Mouse (Mus musculus) MEL (cell line): Measurements from ENCODE around the gene Ssh2.

Experiments used
- BHLHE40 ChIP-seq: IDR thresholded peaks from 2 replicates; pipeline ENCODE4 v1.6.1; 2012; ENCODE audit warnings: low read depth, mild to moderate bottlenecking, inconsistent platforms, low read length, improper control_type of control experiment, borderline replicate concordance
- CHD2 ChIP-seq: IDR thresholded peaks from 2 replicates; pipeline ENCODE4 v1.6.1; 2011; ENCODE audit warnings: low read length, improper control_type of control experiment
- CTCF ChIP-seq, 3 experiments: IDR thresholded peaks in 2 of 3; conservative IDR thresholded peaks in 1 of 3; 2 replicates each; pipeline ENCODE4 v1.5.1; 2011 to 2012; ENCODE audit warnings: low read length in 3 of 3, low read depth in 2 of 3, mild to moderate bottlenecking in 2 of 3, improper control_type of control experiment in 1 of 3, inconsistent platforms in 1 of 3, mixed read lengths in 1 of 3, moderate library complexity in 1 of 3; ENCODE audit not compliant: control insufficient read depth in 1 of 3, insufficient read depth in 1 of 3, poor library complexity in 1 of 3, severe bottlenecking in 1 of 3
- E2F4 ChIP-seq: IDR thresholded peaks from 2 replicates; pipeline ENCODE4 v1.6.1; 2011; ENCODE audit warnings: low read depth, low read length, improper control_type of control experiment, borderline replicate concordance
- EP300 ChIP-seq, 2 experiments: IDR thresholded peaks; 2 replicates each; pipeline ENCODE4 v1.6.1; 2011; ENCODE audit warnings: improper control_type of control experiment in 2 of 2, low read length in 2 of 2, low read depth in 1 of 2, mild to moderate bottlenecking in 1 of 2
- GATA1 ChIP-seq: IDR thresholded peaks from 2 replicates; pipeline ENCODE4 v1.6.1; 2011; ENCODE audit warnings: low read depth, low read length, improper control_type of control experiment
- HCFC1 ChIP-seq: IDR thresholded peaks from 2 replicates; pipeline ENCODE4 v1.6.1; 2012; ENCODE audit warnings: low read depth, mild to moderate bottlenecking, inconsistent platforms, low read length, improper control_type of control experiment, moderate library complexity
- NELFE ChIP-seq: IDR thresholded peaks from 2 replicates; pipeline ENCODE4 v1.6.1; 2011; ENCODE audit warnings: low read depth, low read length, improper control_type of control experiment
- RCOR1 ChIP-seq: IDR thresholded peaks from 2 replicates; pipeline ENCODE4 v1.6.1; 2012; ENCODE audit warnings: low read depth, mild to moderate bottlenecking, inconsistent platforms, low read length, improper control_type of control experiment
- TAL1 ChIP-seq: IDR thresholded peaks from 2 replicates; pipeline ENCODE4 v1.6.1; 2012; ENCODE audit warnings: mild to moderate bottlenecking, inconsistent platforms, low read length, moderate library complexity, mixed read lengths
- TBP ChIP-seq: IDR thresholded peaks from 2 replicates; pipeline ENCODE4 v1.8.0; 2011; ENCODE audit warnings: low read depth, low read length, improper control_type of control experiment
- UBTF ChIP-seq: IDR thresholded peaks from 2 replicates; pipeline ENCODE4 v1.6.1; 2012; ENCODE audit warnings: low read depth, mild to moderate bottlenecking, inconsistent platforms, low read length, improper control_type of control experiment, moderate library complexity, borderline replicate concordance; ENCODE audit not compliant: insufficient read depth

DNA sequence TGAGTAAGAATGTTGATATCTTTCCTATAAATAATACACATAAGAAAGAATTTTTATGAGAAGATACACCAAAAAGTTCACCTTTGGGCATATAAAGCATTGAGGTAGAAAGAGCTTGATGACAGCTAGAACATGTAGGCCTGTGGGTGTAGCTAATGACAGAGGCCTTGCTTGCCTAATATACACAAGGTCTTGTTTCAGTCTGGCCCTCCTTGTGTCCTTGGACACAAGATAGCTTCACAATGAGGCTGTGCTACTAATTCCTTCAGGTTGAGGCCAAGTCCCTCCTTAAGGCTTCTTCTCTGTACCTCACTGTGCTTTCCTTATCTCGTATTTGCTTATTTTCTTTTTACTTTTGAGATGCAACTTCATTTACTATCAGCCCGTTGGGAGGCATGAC, 114.4 kb downstream of the Ssh2 start:
- TF ChIP-seq CTCF (IDR thresholded peaks at IDR 0.05 in 2 of 3, conservative IDR thresholded peaks at IDR 0.05 in 1 of 3; ENCODE audit: control insufficient read depth in 1 of 3, insufficient read depth in 1 of 3, low read depth in 2 of 3, low read length in 3 of 3, poor library complexity in 1 of 3, severe bottlenecking in 1 of 3) (no peak), HCFC1 (no peak), TBP (no peak), NELFE (no peak), E2F4 (no peak), TAL1 (no peak), GATA1 (no peak), BHLHE40 (no peak), CHD2 (no peak), UBTF (no peak), RCOR1 (no peak), EP300 (IDR thresholded peaks at IDR 0.05; ENCODE audit: low read depth in 1 of 2, low read length in 2 of 2) (no peak)
